Mouse (Mus musculus): ENCODE measurements around the gene Ubl7.

Ubl7 gene

DNA sequence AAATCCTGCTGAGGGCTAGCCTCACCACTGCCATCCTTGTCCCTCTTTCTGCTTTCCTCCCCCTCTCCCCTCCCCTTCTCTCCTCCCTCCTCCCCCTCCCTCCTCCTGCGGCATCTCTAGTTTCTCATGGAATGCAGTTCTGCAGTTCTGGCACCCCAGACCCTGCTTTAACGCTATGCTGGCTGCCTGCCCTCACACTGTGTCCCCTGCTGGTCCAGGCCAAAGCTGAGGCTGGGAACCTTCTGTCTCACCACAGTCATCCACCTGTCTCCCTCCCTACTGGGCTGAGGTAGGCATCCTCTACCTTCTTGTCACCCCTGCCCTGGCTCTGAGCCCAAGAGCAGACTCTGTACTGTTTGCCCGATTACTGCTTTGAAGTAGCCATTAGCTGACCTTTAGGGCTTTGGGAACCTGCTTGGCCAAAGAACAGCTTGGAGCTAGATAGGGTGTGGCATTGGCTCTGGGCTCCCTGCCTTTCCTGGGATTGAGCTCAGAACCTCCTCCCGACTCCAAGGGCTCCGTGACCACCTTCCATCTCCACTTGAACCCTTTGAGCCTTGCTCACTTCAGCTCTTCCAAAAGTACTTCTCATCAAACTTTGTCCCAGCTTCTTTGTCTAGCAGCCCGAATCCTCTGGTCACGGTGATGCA, 36.7 kb downstream of the Ubl7 start:
- no peak for DNase-seq (ENCODE audit: low read depth, low spot score)

DNA sequence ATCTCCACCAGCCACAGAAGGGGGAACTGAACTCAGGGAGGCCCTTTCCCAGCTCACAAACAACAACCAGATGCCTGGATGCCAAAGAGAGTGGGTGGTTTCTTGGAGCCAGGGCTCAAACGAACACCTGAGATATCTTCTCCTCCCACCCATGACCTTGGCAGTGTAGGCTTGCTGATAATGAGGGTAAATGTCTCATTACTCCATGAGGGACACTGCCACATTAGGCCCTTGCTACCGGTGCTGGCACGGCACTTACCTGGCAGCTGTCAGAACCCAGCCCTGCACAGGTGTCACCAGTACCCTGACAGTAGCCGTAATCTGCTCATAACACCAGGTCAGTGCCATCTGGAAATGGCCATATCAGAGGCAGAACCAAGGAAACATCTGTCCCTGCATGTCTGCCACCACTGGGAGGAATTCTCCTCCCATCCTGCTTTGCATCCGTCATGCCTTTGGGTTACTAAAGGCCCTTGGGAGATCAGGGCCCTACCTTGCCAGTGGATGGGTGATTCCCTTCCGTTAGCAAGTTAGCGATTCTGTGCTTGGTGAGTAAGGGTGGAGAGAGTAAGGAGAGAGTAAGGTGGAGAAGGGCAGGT, 37.7 kb downstream of the Ubl7 start:
- no peak for DNase-seq (ENCODE audit: low read depth, low spot score)

DNA sequence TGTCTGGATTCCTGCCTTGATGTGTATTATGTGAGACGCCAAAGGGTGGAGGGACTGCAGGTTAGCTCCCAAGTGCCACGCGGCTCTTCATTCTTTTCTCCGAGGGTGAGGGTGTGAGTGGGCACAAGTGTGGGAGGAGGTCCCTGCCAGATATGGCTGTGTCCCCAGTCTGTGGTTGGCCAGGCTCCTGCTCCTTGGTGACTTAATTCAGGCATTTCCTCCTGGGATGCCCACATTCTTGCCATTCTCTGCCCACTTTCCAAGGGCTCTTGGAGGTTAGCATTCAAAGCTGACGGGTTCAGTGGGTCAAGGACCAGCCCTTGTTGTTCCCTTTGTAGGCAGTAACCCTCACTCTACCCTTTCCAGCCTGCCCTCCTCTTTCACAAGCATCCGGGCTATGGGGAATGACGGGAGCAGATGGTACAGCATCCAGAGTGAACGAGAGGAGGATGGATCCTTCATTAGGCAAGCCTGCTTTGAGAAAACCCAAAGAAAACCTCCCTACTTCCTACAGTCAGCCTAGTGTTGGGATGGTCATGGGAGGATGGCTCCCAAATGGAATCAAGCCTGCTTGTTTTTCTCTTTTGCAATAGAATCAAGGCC, 38.4 kb downstream of the Ubl7 start:
- DNase-seq (ENCODE audit: low read depth, low spot score), result no peak

DNA sequence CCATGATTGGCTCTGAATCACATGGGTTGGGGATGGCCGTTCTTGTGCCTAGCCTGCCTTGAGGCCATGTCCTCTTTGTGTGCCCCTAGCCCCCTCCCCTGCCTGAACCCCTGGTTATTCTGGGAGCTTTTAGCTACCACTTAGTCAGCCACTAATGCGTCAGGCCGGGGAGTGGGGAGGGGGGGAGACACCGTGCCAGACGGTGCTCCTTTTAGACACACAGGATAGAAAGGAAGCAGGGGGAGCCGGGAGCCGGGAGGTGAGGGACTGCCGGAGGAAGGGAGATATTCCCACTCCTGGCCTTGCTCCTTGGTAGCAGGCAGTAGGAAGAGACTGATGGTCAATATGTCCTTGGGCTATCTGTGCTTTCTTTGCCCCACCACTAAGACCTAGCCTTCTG, 39.1 kb downstream of the Ubl7 start:
- no peak for DNase-seq (ENCODE audit: low read depth, low spot score)

DNA sequence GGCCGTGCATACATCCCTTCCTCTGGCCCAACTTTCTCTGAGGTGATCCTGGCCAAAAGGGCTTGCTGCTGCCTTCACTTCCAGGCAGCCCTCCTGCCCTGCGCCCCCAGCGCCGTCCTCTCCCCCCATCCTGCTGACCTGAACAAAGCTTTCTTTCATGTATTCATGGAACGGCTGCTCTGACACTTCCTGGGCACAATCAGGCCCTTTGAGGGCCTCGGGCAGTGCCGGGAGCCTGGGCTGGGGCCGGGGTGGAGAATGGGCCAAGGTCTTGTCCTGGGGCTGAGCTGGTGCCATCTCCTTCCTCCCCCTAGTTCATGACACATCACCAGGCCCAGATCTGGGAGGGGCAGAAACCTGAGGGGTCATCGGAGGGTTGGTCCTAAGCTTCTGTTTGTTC, 39.7 kb downstream of the Ubl7 start:
- DNase-seq (ENCODE audit: low read depth, low spot score), result no peak

DNA sequence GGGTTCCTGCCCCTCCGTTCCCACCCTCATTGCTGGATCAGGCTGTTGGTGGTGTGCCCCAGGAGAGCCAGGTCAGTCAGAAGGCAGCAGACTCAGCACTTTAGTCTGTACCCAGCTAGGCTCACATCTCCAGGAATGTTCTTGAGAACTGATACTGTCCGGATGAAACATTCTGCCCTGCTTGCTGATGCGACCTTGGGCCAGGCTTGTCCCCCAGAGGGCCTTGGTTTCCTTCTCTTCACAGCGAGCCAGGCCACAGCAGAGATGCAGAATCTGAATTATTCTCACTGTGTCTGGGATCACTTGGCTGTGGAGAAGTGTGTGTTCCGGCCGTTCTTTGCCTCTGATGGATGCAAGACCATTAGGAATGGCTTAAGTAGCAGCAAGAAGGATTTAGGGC, 41.2 kb downstream of the Ubl7 start:
- DNase-seq (ENCODE audit: low read depth, low spot score), result no peak

DNA sequence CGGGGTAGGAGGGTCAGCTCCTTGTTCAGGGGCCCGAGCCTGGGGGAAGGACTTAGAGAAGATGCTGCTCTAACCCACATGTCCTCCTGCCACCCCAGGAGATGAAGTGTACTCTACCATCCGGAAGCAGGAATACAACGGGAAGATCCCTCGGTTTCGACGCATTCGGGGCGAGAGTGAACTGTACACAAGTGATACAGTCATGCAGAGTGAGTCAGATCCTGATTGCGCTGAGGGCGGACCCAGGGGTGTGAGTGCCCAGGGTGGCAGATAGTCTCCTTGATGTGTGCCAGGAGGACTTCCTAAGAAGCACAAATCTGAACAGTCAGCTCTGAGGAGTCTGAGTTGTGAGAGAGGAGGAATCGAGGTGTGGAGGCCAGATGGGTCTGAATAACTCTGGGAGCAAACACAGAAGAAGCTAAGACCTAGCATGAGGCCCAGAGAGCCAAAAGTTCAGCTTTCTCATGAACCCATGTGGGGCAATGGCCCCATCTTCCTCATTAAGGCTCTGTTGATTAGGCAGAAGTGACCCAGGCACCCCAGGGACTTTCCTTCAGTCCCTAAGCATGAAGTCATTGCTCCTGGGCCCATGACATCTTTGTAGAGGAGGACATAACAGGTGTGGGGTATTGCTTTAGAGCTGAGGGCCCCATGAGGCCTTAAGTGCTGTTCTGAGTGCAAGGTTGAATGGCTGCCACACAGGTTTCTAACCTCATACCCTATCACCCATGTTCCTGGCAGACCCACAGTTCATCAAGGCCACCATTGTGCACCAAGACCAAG, 44.4 kb downstream of the Ubl7 start:
- DNase-seq (ENCODE audit: low read depth, low spot score), result no peak

DNA sequence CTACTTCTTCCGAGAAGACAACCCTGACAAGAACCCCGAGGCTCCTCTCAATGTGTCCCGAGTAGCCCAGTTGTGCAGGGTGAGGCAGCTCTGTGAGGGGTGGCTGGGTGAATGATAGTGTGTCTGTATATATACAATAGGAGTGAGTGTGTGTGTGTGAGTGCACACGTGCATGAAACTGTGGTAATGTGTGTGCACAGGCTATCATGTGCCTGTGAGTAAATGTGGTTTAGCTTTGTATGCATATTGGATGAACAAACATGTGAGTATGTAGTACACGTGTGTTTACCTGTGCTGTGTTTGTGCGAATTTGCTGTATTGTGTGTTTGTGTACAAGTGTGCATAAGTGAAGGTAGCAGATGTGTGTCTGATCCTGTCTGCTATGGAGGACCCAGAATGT, 45.0 kb downstream of the Ubl7 start:
- DNase-seq (ENCODE audit: low read depth, low spot score), result no peak

DNA sequence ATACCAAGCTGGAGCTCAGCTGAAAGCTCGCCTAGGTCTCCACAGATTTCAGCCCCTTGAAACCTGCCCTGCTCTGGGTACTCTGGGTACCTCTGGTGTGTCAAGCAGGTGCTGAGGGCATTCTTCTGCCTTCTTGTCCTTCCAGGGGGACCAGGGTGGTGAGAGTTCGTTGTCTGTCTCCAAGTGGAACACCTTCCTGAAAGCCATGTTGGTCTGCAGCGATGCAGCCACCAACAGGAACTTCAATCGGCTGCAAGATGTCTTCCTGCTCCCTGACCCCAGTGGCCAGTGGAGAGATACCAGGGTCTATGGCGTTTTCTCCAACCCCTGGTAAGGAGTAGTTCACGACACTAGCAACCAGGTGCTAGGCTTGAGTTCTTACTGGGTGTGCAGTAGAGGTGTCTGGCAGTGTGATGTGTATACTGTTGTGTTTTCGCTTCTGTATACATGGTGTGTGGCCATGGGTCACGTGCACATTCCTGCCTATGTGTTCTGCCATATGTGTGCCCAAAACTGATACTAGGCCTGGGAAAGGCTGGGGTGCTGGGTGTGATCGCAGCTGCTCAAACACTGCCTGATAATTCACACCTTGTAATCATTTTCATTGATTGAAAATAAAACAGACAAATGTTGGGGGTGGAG, 45.5 kb downstream of the Ubl7 start:
- DNase-seq (ENCODE audit: low read depth, low spot score), result no peak

DNA sequence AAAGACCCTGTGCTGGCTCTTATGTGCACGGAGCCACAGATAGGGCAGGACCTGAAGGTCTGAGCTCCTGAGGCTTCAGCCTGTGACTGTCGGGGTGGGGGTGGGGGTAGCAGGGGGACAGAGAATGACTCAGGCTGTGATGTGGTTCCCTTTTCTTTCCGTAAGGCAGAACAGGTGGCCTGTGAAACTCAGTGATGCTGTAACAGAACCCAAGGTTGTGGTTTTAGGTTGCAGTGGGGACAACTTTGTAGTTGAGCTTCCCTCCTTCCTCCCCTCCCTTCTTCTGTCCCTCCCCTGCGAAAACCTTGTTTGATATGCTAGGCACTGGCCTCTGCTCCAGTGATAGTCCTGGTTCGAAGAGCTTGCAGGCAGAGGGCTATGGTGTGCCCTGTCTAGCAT, 46.1 kb downstream of the Ubl7 start:
- no peak for DNase-seq (ENCODE audit: low read depth, low spot score)

DNA sequence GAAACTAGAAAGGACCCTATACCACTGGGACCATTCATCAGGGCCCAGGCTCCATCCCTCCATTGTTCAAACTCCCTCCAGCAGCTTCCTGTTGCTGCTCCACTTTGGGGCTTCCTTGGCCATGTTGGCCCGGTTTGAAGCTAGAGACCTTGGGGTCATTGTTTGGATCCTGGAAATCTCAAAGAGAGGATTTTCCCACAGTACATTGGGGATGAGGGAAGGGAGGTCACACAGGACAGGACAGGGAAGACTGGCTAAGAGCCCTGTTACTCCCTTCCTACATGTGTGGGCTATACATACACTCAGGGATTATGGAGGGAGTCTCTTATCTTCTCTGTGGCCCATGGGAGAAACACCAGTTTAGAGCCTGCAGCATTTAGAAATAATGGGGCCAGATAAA, 47.8 kb downstream of the Ubl7 start:
- DNase-seq (ENCODE audit: low read depth, low spot score), result no peak

DNA sequence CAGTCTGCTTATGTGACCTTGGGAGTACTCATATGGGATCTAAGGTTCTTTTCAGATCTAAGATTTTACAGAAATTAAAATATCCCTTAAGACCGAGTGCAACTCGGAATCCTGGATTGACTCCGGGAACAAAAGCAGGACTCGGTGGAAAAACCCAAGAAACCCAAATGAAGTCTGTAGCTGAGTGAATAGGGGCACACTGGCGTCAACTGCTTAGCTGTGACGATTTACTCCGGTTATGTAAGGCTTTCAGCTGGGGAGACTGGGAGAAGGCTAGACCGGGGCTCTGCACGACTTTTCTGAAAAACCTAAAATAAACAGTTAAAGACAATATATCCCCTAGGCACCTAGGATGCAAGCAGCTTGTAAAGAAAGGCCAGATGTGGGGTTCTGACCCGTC, 48.6 kb downstream of the Ubl7 start:
- no peak for DNase-seq (ENCODE audit: low read depth, low spot score)

DNA sequence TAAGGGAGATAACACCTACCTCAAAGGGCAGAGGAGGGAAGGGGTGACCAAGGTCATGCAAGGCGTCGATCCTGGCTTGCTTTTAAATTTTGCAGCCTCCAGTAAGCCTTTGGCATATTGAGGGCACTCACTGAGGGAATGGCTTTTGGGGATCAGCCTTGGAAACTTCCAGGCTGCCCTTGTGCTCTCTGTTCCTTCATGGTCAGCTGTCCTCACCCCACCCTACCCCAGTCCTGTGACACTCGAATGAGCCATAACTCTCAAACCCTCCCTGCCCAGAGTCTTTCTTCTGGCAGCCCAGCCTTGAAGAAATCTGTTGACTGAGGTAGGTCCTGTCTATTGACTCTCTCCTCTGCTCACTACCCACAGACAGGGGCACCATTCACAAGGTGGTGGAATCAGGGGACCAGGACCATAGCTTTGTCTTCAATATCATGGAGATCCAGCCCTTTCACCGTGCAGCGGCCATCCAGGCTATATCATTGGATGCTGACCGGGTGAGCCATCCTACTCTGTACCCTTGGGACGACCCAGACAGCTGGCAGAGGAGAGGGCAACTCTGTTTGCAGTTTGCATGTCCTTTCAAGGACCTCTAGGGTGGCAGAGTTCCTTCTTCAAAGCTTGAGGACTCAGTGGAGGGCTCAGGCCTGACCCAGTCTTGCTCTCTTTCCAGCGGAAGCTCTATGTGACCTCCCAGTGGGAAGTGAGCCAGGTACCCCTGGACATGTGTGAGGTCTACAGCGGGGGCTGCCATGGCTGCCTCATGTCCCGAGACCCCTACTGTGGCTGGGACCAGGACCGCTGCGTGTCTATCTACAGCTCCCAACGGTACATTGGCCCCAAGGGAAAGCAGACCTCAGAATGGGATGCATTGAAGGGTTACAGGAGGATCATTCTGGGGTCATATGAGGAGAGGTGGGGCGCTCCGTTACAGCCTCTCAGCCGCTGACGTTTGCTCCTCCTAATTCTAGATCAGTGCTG, 49.4 kb downstream of the Ubl7 start:
- no peak for DNase-seq (ENCODE audit: low read depth, low spot score)

DNA sequence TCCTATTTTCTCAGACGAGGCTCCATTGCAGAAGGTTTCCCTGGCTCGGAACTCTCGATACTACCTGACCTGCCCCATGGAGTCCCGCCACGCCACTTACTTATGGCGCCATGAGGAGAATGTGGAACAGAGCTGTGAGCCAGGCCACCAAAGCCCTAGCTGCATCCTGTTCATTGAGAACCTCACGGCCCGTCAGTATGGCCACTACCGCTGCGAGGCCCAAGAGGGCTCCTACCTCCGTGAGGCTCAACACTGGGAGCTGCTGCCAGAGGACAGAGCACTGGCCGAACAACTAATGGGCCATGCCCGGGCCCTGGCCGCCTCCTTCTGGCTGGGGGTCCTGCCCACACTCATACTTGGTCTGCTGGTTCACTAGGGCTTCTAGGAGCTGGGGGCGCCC, 50.4 kb downstream of the Ubl7 start:
- no peak for DNase-seq (ENCODE audit: low read depth, low spot score)

DNA sequence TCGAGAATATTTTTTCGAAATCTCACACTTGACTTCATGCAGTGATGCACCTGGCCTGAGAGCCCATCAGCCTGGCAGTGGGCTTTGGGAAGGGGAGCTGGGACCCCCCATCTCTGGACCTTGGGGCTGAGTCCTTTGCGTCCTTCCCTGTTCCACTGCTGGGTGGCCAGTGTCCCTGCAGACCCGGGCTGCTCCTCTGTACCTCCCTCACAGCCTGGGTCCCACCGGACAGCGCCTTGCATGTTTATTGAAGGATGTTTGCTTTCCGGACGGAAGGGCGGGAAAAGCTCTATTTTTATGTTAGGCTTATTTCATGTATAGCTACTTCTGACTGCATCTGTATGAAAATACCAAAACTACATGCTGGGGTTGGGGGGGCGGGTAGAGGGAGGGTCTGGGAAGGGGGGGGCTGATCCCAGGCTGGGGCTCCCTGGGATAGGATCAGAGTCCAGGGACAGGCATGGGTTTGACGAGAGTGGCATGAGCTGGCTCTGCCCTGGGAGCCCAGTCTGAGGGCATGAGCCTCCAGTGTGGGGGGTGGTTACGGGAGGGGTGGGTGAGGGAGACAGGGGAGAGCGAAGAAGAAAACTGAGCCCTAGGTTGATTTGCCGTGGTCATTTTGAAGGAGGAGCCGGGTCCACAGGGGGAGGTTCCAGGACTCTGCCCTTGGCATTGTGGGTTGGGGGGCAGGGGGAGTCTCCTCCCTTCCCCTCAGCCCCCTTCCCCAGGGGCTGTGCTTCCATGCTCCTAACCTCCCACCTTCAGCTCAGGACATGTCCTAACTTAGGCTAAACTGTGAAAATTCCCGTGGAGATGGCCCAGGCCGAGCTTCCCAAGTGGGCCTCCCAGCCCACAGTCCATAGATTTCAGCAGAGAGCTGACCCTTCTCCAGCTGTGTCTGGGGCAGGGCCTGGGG, 51.3 kb downstream of the Ubl7 start:
- no peak for DNase-seq (ENCODE audit: low read depth, low spot score)

DNA sequence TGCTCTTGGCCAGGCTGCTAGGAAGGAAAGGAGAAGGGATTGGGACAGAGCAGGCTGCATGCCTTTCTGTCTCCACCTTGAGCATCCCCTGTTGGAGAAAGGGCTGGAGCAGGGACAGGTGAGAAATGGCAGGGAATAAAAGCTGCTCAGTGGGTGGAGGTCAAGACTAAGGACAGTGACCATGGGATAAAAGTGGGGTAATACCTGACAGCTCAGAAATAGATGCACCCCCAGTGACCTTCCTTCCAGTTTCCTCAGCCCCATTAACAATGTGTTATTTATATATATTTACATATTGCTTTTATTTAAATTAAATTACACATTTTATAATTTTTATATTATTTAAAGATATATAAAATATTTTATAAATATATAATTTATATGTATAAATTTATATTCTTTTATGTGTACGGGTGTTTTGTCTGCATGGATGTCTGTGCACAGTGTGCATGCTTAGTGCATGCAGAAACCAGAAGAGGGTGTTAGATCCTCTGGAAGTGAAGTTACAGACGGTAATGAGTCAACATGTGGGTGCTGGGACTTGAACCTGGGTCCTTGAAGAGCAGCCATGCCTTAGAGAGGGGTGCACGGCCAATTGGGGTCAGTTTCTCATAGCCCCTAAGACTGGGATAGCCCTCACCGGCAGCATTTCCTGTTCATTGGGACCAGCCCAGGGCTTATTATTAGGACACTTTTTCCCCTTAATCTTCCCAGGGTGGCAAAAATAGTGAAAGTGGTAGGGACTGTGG, 52.6 kb downstream of the Ubl7 start:
- DNase-seq (ENCODE audit: low read depth, low spot score), result no peak

DNA sequence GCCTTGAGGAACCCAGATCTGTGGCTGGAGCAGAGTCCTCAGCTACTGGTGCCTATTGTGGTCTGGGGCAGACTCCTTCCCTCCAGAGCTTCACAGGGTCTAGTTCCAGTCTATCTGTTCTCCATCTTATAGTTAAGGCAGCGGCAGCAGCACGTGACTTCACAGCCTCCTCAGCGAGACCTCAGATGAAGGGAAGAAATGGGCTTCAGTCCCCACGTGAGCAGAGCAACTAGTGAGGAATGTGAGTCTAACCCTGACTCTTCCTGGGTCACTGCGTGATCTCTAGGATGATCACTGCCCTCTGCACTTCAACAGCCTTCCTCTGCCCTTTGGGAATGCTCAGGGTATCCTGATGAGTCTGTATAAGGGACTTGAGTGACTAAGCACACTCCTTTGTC, 53.2 kb downstream of the Ubl7 start:
- DNase-seq (ENCODE audit: low read depth, low spot score), result no peak

DNA sequence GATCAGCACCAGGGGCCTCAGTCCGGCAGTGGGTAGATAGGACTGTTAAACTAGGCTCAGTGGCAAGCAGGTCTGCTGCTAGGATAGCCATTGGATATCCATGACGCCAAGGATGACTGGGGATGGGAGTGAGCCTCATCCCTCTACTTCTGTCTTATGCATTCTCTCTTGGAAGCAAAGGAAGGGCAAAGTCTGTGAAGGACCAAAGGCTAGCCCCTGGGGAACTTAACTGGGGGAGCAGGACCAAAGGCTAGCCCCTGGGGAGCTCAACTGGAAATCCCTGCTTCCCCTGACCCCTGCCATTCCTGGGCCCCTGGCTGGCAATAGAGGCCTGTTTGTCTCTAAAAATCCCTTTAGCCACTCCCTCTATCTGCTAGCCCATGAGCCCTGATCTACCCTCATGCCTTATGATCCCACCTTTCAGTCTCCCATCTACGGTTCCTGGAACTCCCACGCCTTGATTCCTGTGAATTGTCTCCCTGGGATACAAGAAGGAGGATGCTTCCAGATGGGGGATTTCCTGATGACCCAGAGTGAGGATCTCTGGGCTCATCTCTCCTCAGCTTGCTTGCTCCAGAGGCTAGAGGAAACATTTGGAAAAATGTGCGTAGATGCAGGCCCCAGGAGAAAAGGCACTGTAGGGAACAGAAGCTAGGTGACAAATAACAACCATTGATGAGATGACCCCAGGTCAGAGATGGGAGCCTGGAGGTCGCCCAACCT, 53.9 kb downstream of the Ubl7 start:
- no peak for DNase-seq (ENCODE audit: low read depth, low spot score)
